Mouse (Mus musculus) hindbrain, embryonic 16.5 days (tissue): ENCODE results near the gene Brpf3. TPM values are rescaled to one million over a fixed set of nuclear protein-coding genes. Genes with fewer than 3 reads are reported as not detected.

Source experiments
- ATAC-seq: fragments of 200-750 bp; cut with Nextera tagmentation; 2 replicates; pipeline ENCODE4 v1.8.0; 2017; ENCODE audit warnings: moderate TSS enrichment, moderate library complexity
- H3K27ac ChIP-seq: fragments of 300-500 bp; sonication (generic); 2 replicates; pipeline ENCODE4 v1.5.1; 2014; ENCODE audit warnings: low read depth, mild to moderate bottlenecking, control low read depth, low read length, moderate library complexity
- H3K27me3 ChIP-seq: fragments of 300-500 bp; sonication (generic); replicated peaks from 2 replicates; pipeline ENCODE4 v1.6.1; 2014; ENCODE audit warnings: low read length; ENCODE audit not compliant: control insufficient read depth, insufficient read depth
- H3K36me3 ChIP-seq: fragments of 300-500 bp; sonication (generic); 2 replicates; pipeline ENCODE4 v1.6.1; 2014; ENCODE audit warnings: mild to moderate bottlenecking, low read length, moderate library complexity, mixed read lengths; ENCODE audit not compliant: control insufficient read depth, insufficient read depth
- H3K4me1 ChIP-seq: fragments of 300-500 bp; sonication (generic); 2 replicates; pipeline ENCODE4 v1.6.1; 2014; ENCODE audit warnings: low read depth, low read length; ENCODE audit not compliant: control insufficient read depth, insufficient read depth
- H3K4me2 ChIP-seq: fragments of 300-500 bp; sonication (generic); 2 replicates; pipeline ENCODE4 v1.6.1; 2014; ENCODE audit warnings: mild to moderate bottlenecking, low read length, control low read depth, moderate library complexity
- H3K4me3 ChIP-seq: fragments of 300-500 bp; sonication (generic); 2 replicates; pipeline ENCODE4 v1.5.1; 2014; ENCODE audit warnings: mild to moderate bottlenecking, low read length, control low read depth, moderate library complexity
- H3K9ac ChIP-seq: fragments of 300-500 bp; sonication (generic); 2 replicates; pipeline ENCODE4 v1.6.1; 2014; ENCODE audit warnings: low read depth, mild to moderate bottlenecking, control low read depth, low read length, moderate library complexity
- H3K9me3 ChIP-seq: fragments of 300-500 bp; sonication (generic); 2 replicates; pipeline ENCODE4 v1.6.1; 2014; ENCODE audit warnings: mild to moderate bottlenecking, low read length, moderate library complexity; ENCODE audit not compliant: control insufficient read depth
- WGBS: fragments of 180-500 bp; shearing (Covaris S2); extraction: QIAGEN DNeasy Blood & Tissue Kit; methylation state at CpG from one replicate; pipeline ENCODE4 v1.1.7; 2014; 5-methylcytosine and 5-hydroxymethylcytosine counted together
- polyA plus RNA-seq: library from polyadenylated mRNA; unstranded; fragments of >200 nt; fragmentation: Nextera tagmentation; extraction: Ambion mirVana; gene quantifications from 2 replicates; pipeline ENCODE4 v1.2.1, GENCODE M21; 2015

Gene Brpf3
- polyA plus RNA-seq = 6.3 and 7.0 TPM in 2 replicates

DNA sequence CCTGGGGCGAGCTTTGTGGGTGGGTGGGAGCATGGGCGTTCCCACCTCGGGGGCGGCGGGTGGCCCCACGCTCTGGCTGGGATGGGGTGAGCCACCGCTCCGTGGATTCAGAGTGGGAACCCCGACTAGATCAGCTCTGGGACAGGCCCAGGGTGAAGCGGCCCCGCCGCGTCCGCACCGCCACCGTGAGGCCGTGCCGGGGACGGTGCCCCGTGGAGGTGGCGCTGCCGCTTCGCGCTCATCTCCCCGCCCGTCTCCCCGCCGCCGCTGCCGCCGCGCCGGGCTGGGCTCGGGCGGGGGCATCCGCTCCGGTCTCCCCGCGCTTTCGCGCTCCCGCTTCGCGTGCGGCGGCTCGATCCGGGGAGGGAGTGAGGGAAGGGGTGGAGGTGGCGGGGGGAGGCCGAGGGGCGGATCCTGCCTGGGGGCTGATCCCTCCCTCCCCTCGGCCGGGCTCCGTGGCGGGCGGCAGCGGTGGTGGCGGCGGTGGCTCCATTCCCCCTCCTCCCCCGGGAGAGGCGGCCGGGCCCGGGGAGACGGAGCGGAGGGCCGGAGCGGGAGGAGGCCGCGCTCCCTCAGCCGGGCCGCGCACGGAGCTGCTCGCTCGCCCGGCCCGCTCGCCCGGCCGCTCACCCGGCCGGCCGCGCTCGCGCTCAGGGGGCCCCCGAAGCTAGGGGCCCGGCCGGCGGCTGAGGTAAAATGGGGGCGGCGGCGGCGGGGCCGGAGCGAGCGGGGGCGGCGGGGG, at the start of gene Brpf3:
Gene Brpf3, plus strand, starts transcription at position 420 of the 742 bp plus-strand sequence.
- peak; percentile 78 for ATAC-seq
- H3K9ac ChIP-seq = peak within 1 kb of the TSS; percentile 99
- H3K4me3 ChIP-seq = peak within 1 kb of the TSS; percentile 81
- H3K27me3 ChIP-seq = no peaks in the 10 kb centered on the region
- H3K4me1 ChIP-seq = peaks cover 12% of the 10 kb centered on the region
- H3K9me3 ChIP-seq = no peaks in the 10 kb centered on the region
- under 1% methylated on average over 52 of the region's 99 CpGs for WGBS
- H3K4me2 ChIP-seq = peak within 1 kb of the TSS; percentile 93
- H3K27ac ChIP-seq = peak within 1 kb of the TSS; percentile 99
- peaks cover under 1% of the 10 kb centered on the region; the same call in 1 of the 2 replicates for H3K36me3 ChIP-seq

DNA sequence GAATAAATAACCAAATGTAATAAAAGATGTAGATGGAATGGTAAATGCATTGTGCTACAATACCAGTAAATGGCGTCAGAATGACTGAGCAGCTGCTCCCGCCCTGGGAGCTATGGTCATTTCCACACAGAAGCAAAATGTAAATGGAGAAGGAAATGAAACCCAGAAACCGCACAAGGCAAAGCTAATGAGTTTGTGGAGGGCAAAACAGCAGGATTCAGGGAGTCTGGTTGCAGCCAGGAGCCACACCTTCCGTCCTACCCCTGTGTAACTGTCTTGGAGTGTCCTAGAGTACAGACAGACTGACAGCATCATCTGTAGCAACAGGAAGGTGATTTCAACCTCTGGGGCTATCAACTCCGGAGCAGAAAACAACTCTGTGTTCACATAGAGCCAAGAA, 44.4 kb upstream of the Brpf3 start:
- Histone ChIP-seq H3K9me3 (no peaks in the 10 kb centered on the region), H3K4me2 (no peak overlapping the region), H3K27ac (no peak overlapping the region), H3K4me3 (no peak overlapping the region), H3K4me1 (no peaks in the 10 kb centered on the region), H3K36me3 (no peaks in the 10 kb centered on the region), H3K9ac (no peak overlapping the region), H3K27me3 (no peaks in the 10 kb centered on the region)
- 56% methylated on average over 5 of the region's 5 CpGs for WGBS
- ATAC-seq = no peak

DNA sequence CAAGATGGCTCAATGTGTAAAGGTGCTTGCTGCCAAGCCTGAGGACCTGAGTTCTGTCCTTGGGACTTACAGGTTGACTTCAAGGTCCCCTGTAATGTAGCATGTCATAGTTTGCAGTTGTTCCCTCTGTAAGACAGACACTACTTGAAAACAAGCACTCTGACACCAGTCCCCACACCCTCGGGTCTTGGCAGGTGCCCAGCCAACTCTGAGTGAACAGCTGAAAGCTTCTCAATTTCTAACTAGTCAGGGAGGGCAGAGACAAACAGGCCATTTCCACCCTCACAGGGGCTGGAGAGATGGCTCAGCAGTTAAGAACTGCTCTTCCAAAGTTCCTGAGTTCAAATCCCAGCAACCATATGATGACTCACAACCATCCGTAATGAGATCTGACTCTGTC, 43.4 kb upstream of the Brpf3 start:
- no peak overlapping the region for H3K9ac ChIP-seq
- H3K9me3 ChIP-seq = no peaks in the 10 kb centered on the region
- WGBS = 91% methylated on average over 2 of the region's 2 CpGs
- no peak overlapping the region for H3K4me2 ChIP-seq
- H3K27ac ChIP-seq = no peak overlapping the region
- H3K27me3 ChIP-seq = no peaks in the 10 kb centered on the region
- H3K4me3 ChIP-seq = no peak overlapping the region
- no peak for ATAC-seq
- H3K36me3 ChIP-seq = no peaks in the 10 kb centered on the region
- no peaks in the 10 kb centered on the region for H3K4me1 ChIP-seq

DNA sequence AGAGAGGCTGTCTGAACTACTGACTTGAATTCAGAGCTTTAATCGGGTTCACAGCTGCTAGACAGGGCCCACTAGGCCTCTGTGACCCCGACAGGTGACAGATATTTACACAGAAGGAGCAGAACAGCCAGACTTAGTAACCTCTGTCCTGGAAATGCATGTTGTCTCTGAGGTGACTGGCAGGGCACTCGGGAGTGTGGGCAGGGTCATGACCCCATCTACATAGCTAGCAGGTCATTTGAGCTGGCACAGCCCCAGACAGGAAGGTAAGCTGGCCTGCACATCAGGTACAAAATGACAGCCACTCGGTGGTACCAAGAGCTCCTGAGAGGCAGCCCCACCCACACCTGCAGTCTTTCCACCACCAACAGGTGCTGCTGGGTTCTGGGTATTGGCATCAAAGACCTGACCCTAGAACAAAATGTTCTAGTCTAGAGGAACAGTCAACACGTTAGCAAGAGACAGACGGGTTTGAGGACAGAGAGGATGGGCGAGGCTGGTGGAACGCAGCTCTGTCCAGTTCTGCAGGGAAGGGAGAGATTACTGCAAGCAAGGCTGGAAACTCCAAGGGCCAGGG, 40.1 kb upstream of the Brpf3 start:
- Histone ChIP-seq H3K4me1 (no peaks in the 10 kb centered on the region), H3K9me3 (no peaks in the 10 kb centered on the region), H3K27ac (no peak overlapping the region), H3K4me3 (no peak overlapping the region), H3K27me3 (no peaks in the 10 kb centered on the region), H3K9ac (no peak overlapping the region), H3K4me2 (no peak overlapping the region), H3K36me3 (no peaks in the 10 kb centered on the region)
- WGBS = 78% methylated on average over 8 of the region's 8 CpGs
- ATAC-seq = no peak

DNA sequence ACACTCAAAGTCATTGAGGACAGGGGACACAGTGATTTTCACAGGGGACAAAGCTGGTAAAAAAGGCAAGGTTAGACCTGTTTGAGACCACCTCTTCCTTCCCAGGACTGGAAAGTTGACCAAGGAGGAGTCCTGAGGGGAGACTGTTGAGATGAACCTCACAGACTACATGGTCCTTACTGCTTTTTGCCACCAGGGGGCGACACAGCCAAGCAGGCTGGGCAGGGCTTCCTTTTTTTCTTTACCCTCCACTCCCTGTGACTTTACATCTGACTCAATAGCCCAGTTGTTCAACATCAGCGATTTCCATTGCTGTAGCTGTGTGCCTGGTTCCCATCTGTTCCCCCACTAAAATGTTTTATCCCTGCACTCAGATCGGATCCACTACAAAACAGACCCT, 39.0 kb upstream of the Brpf3 start:
- WGBS = 14% methylated on average over 3 of the region's 3 CpGs
- Histone ChIP-seq H3K27me3 (no peaks in the 10 kb centered on the region), H3K4me2 (no peak overlapping the region), H3K27ac (no peak overlapping the region), H3K9ac (no peak overlapping the region), H3K9me3 (no peaks in the 10 kb centered on the region), H3K36me3 (no peaks in the 10 kb centered on the region), H3K4me3 (no peak overlapping the region), H3K4me1 (no peaks in the 10 kb centered on the region)
- no peak for ATAC-seq

DNA sequence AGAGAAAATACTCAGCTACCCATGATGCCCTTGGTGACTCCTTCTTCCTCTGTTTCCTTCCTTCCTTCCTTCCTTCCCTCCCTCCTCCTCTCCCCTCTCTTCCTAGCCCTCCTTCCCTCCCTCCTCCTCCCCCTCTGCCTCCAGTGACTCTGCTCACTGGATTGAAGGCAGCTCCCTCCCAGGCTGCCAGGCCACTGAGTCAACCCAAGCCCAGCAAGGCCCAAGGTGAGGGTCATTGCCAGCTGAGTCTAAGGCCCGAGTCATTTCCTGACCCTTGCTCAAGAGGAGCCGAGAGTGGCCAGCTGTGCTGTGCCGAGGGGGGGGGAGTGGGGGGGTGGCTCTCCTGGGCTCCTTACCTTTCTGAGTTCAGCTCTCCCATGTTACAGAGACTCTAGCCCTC, 34.7 kb upstream of the Brpf3 start:
- ATAC-seq = no peak
- Histone ChIP-seq H3K4me1 (peaks cover 13% of the 10 kb centered on the region), H3K9me3 (no peaks in the 10 kb centered on the region), H3K4me2 (no peak overlapping the region), H3K27me3 (peaks cover 20% of the 10 kb centered on the region), H3K9ac (no peak overlapping the region), H3K4me3 (no peak overlapping the region), H3K27ac (no peak overlapping the region), H3K36me3 (no peaks in the 10 kb centered on the region)
- WGBS = 69% methylated on average over 3 of the region's 3 CpGs

DNA sequence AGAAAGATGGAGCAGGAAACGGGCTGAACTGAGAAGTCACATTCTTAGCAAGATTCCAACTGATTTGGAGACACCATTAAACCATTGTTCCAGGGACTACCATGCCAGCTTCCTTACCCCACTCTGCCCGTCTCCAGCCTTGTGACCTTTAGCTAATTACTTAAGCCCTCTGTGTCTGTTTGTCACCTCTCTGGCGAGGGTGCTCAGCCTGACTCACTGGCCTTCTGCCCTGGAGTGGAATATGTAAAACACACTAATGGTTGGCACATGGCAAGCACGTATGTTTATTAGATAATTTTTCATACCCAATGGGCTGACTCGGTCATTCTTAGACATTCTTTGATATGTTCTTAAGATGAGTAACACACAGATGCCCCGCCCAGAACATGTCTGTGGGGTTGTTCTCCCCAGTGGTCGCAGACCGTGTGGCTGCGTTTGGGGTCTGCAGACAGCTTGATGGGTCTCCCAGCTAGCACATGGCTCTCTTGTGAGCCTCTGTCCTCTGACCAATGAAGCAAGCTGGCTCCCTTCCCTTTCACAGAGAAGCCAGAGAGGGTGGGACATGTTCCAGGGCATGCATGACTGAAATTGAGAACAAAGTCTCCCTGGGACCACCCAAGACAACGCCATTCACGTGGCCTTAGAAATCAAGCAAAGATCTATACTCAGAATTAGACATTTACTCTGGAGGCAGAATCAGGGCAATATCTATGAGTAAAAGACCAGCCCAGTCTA, 33.9 kb upstream of the Brpf3 start:
- 70% methylated on average over 11 of the region's 11 CpGs for WGBS

DNA sequence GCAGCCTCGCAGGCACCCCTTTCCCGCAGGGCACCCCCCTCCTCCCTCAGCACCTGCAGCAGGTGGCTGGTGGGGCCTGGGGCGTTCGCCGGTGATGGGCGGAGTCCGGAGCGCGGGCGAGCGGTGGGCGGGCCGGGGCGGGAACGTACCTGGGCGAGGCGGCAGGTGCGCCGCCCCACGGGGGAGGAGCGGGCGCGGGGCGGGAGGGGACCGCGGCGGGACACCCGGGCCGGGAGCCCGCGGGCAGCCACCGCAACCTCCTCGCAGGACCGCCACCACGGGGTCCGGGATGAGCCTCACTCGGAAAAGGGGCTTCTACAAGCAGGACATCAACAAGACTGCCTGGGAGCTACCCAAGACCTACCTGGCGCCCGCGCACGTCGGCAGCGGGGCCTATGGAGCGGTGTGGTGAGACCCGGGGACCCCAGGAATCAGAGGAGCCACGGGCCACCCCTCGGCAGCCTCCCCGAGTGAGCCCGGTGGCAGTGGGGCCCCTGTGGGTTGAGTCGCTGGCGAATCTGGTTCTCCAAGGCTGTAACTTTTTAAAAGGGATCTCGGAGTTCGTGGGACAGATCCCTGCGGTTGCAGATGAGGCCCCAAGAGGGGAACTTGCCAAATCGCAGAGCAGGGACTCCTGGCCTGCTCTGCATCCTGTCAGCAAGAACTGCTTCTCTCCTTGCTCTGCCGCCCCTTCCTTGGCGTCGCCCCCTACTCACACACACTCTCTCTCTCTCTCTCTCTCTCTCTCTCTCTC, 31.6 kb upstream of the Brpf3 start, which contains the start of gene Mapk13:
Gene Mapk13, plus strand, starts transcription at position 177 of the 754 bp plus-strand sequence.
- Histone ChIP-seq H3K27me3 (peaks cover 21% of the 10 kb centered on the region), H3K4me3 (peak within 1 kb of the TSS; percentile 40)

More for the DNA sequence above, 33.9 kb upstream of the Brpf3 start:
- H3K4me1 ChIP-seq = peaks cover 13% of the 10 kb centered on the region
- peaks cover 21% of the 10 kb centered on the region for H3K27me3 ChIP-seq
- no peak overlapping the region for H3K27ac ChIP-seq
- H3K4me2 ChIP-seq = no peak overlapping the region
- H3K9me3 ChIP-seq = no peaks in the 10 kb centered on the region
- H3K9ac ChIP-seq = no peak overlapping the region
- ATAC-seq = no peak
- H3K4me3 ChIP-seq = no peak overlapping the region
- no peaks in the 10 kb centered on the region for H3K36me3 ChIP-seq

More for the DNA sequence above, 31.6 kb upstream of the Brpf3 start, which contains the start of gene Mapk13:
- Histone ChIP-seq H3K27ac (no peak within 1 kb of the TSS), H3K36me3 (no peaks in the 10 kb centered on the region), H3K4me1 (peaks cover 13% of the 10 kb centered on the region), H3K9me3 (no peaks in the 10 kb centered on the region), H3K4me2 (peak within 1 kb of the TSS; percentile 74), H3K9ac (peak within 1 kb of the TSS; percentile 47)
- 2% methylated on average over 53 of the region's 58 CpGs for WGBS
- no peak for ATAC-seq
